Mouse (Mus musculus) megakaryocyte, embryonic 14.5 days (primary cell): ENCODE data around the gene Aff3. TPM values are rescaled to one million over a fixed set of nuclear protein-coding genes. Genes with fewer than 3 reads are reported as not detected.

Experiments used
- H3K27me3 ChIP-seq: replicated peaks from 2 replicates; pipeline ENCODE3; 2012; ENCODE audit warnings: inconsistent platforms
- H3K36me3 ChIP-seq: replicated peaks from 2 replicates; pipeline ENCODE3; 2012; ENCODE audit warnings: low read length, inconsistent platforms, mixed read lengths
- H3K4me1 ChIP-seq: 2 replicates; pipeline ENCODE4 v1.6.1; 2012; ENCODE audit warnings: inconsistent platforms
- H3K4me3 ChIP-seq: replicated peaks from 2 replicates; pipeline ENCODE3; 2012; ENCODE audit warnings: moderate library complexity, mild to moderate bottlenecking, inconsistent platforms
- H3K9me3 ChIP-seq: 2 replicates; pipeline ENCODE4 v1.6.1; 2012; ENCODE audit warnings: inconsistent platforms
- FLI1 ChIP-seq: IDR thresholded peaks from 2 replicates; pipeline ENCODE4 v1.6.1; 2012; ENCODE audit warnings: low read length, inconsistent platforms, mixed read lengths
- GATA1 ChIP-seq: IDR thresholded peaks from 3 replicates; pipeline ENCODE4 v1.6.1; 2012; ENCODE audit warnings: mixed read lengths, low read length, inconsistent platforms, borderline replicate concordance
- polyA plus RNA-seq: library from polyadenylated mRNA; stranded (reverse); fragments of >175 nt; gene quantifications from 2 replicates; pipeline ENCODE4 v1.2.3, GENCODE M21; 2012; ENCODE audit warnings: low replicate concordance; ENCODE audit not compliant: insufficient read depth

The Aff3 gene
- polyA plus RNA-seq, 1 experiment = 4.4 TPM

- Histone ChIP-seq H3K4me1 (peaks cover 33% of the 10 kb centered on the region), H3K9me3 (no peaks in the 10 kb centered on the region), H3K4me3 (no peak overlapping the region), H3K36me3 (no peaks in the 10 kb centered on the region), H3K27me3 (peaks cover 32% of the 10 kb centered on the region)
- no peak for TF ChIP-seq GATA1
Measured at GRCm38 (mm10) chr1:38631501-38632279, 33.1 kb downstream of the Aff3 start.

GRCm38 (mm10) chr1:38628901-38629585 lies 35.7 kb downstream of the Aff3 start:
- H3K9me3 ChIP-seq = no peaks in the 10 kb centered on the region
- no peaks in the 10 kb centered on the region for H3K36me3 ChIP-seq
- H3K4me3 ChIP-seq = no peak overlapping the region
- TF ChIP-seq GATA1 (no peak), FLI1 (no peak)
- H3K4me1 ChIP-seq = peaks cover 26% of the 10 kb centered on the region
- H3K27me3 ChIP-seq = peaks cover 40% of the 10 kb centered on the region

- no peaks in the 10 kb centered on the region for H3K9me3 ChIP-seq
- peaks cover 22% of the 10 kb centered on the region for H3K4me1 ChIP-seq
- H3K27me3 ChIP-seq = peaks cover 40% of the 10 kb centered on the region
- H3K4me3 ChIP-seq = no peak overlapping the region
- TF ChIP-seq FLI1 = no peak
- TF ChIP-seq GATA1 = no peak
- no peaks in the 10 kb centered on the region for H3K36me3 ChIP-seq
Measured at GRCm38 (mm10) chr1:38628426-38628825, 36.3 kb downstream of the Aff3 start.

GRCm38 (mm10) chr1:38627683-38628361 lies 36.9 kb downstream of the Aff3 start:
- peaks cover 40% of the 10 kb centered on the region for H3K27me3 ChIP-seq
- peaks cover 16% of the 10 kb centered on the region for H3K4me1 ChIP-seq
- H3K36me3 ChIP-seq = no peaks in the 10 kb centered on the region
- peak overlapping the region; percentile 91 for H3K4me3 ChIP-seq
- TF ChIP-seq FLI1 (no peak), GATA1 (no peak)
- no peaks in the 10 kb centered on the region for H3K9me3 ChIP-seq

GRCm38 (mm10) chr1:38626739-38627661 lies 37.8 kb downstream of the Aff3 start:
- H3K9me3 ChIP-seq = no peaks in the 10 kb centered on the region
- no peak for TF ChIP-seq GATA1
- no peak for TF ChIP-seq FLI1
- H3K4me1 ChIP-seq = peaks cover 14% of the 10 kb centered on the region
- peaks cover 40% of the 10 kb centered on the region for H3K27me3 ChIP-seq
- no peaks in the 10 kb centered on the region for H3K36me3 ChIP-seq
- peak overlapping the region; percentile 91 for H3K4me3 ChIP-seq

GRCm38 (mm10) chr1:38626388-38626738 lies 38.4 kb downstream of the Aff3 start:
- H3K4me3 ChIP-seq = peak overlapping the region; percentile 91
- TF ChIP-seq FLI1 = no peak
- no peak for TF ChIP-seq GATA1
- peaks cover 37% of the 10 kb centered on the region for H3K27me3 ChIP-seq
- H3K4me1 ChIP-seq = peaks cover 14% of the 10 kb centered on the region
- no peaks in the 10 kb centered on the region for H3K36me3 ChIP-seq
- H3K9me3 ChIP-seq = no peaks in the 10 kb centered on the region

GRCm38 (mm10) chr1:38621840-38622239 lies 42.9 kb downstream of the Aff3 start:
- no peak for TF ChIP-seq GATA1
- TF ChIP-seq FLI1 = no peak
- H3K27me3 ChIP-seq = peaks cover 10% of the 10 kb centered on the region
- peaks cover 6% of the 10 kb centered on the region for H3K4me1 ChIP-seq
- H3K9me3 ChIP-seq = 0 out of 2 replicates have a peak, but pooled peaks cover 3% of the 10 kb centered on the region
- peaks cover 3% of the 10 kb centered on the region for H3K36me3 ChIP-seq
- no peak overlapping the region for H3K4me3 ChIP-seq

- Histone ChIP-seq H3K36me3 (peaks cover 3% of the 10 kb centered on the region), H3K9me3 (0 out of 2 replicates have a peak, but pooled peaks cover 3% of the 10 kb centered on the region), H3K4me3 (no peak overlapping the region), H3K4me1 (no peaks in the 10 kb centered on the region), H3K27me3 (no peaks in the 10 kb centered on the region)
- TF ChIP-seq GATA1 (no peak), FLI1 (no peak)
Measured at GRCm38 (mm10) chr1:38620401-38620800, 44.4 kb downstream of the Aff3 start.

GRCm38 (mm10) chr1:38606741-38607140 lies 58.0 kb downstream of the Aff3 start:
- H3K9me3 ChIP-seq = no peaks in the 10 kb centered on the region
- peaks cover 2% of the 10 kb centered on the region for H3K27me3 ChIP-seq
- H3K4me1 ChIP-seq = peaks cover 11% of the 10 kb centered on the region
- H3K36me3 ChIP-seq = no peaks in the 10 kb centered on the region
- no peak for TF ChIP-seq GATA1
- TF ChIP-seq FLI1 = no peak
- no peak overlapping the region for H3K4me3 ChIP-seq
